Mouse (Mus musculus) cortical plate, adult 2 months (tissue): Measurements from ENCODE around the gene Baz1a.

Experiments
- CTCF ChIP-seq: fragments of 200-500 bp; IDR thresholded peaks from 2 replicates; pipeline ENCODE4 v1.5.1; 2011; ENCODE audit warnings: mild to moderate bottlenecking, control low read depth, low read length; ENCODE audit not compliant: insufficient read depth; ENCODE audit errors: extremely low read depth
- POLR2A ChIP-seq: fragments of 200-500 bp; IDR thresholded peaks from 2 replicates; pipeline ENCODE4 v1.6.1; 2011; ENCODE audit warnings: mild to moderate bottlenecking, low read length, control low read depth; ENCODE audit not compliant: insufficient read depth; ENCODE audit errors: extremely low read depth

DNA sequence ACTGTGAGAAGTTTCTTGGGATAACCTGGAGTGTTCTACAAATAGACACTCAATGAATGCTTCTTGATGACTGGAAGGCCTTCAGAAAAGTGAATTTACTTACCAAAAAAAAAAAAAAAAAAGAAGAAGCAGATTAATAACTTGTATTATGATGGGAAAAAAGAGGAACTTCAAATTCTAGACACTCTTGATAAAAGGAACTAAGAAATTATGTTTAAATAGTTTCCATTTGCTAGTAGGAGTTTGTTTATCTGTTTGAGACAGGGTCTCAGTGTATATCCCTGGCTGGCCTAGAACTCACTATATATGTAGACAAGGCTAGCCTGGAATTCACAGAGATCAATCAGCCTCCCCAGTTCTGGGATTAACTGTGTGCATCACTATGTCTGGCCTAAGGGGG lies 169.7 kb downstream of the Baz1a start:
- no peak for TF ChIP-seq CTCF
- TF ChIP-seq POLR2A: no peak
